Mouse (Mus musculus) G1E (cell line): ENCODE data around the gene Gm49394.

Experiments used
- CTCF ChIP-seq: IDR thresholded peaks from 2 replicates; pipeline ENCODE4 v1.5.1; 2012; ENCODE audit warnings: low read depth, low read length, inconsistent platforms, mixed read lengths
- GATA1 ChIP-seq: IDR thresholded peaks from 2 replicates; pipeline ENCODE4 v1.6.1; 2012; ENCODE audit warnings: borderline replicate concordance, low read length, inconsistent platforms, mixed read lengths
- TAL1 ChIP-seq: conservative IDR thresholded peaks from 2 replicates; pipeline ENCODE4 v1.6.1; 2012; ENCODE audit warnings: low read depth, low read length, inconsistent platforms, mixed read lengths

- TF ChIP-seq CTCF (no peak), TAL1 (no peak), GATA1 (no peak)
Measured at GRCm38 (mm10) chr7:142636178-142636577, 33.6 kb downstream of the Gm49394 start.
